Mouse (Mus musculus) megakaryocyte, embryonic 14.5 days (primary cell): ENCODE data around the gene Arpc3. TPM values are rescaled to one million over a fixed set of nuclear protein-coding genes. Genes with fewer than 3 reads are reported as not detected.

Experiments
- H3K27me3 ChIP-seq: replicated peaks from 2 replicates; pipeline ENCODE3; 2012; ENCODE audit warnings: inconsistent platforms
- H3K36me3 ChIP-seq: replicated peaks from 2 replicates; pipeline ENCODE3; 2012; ENCODE audit warnings: low read length, inconsistent platforms, mixed read lengths
- H3K4me1 ChIP-seq: 2 replicates; pipeline ENCODE4 v1.6.1; 2012; ENCODE audit warnings: inconsistent platforms
- H3K4me3 ChIP-seq: replicated peaks from 2 replicates; pipeline ENCODE3; 2012; ENCODE audit warnings: moderate library complexity, mild to moderate bottlenecking, inconsistent platforms
- H3K9me3 ChIP-seq: 2 replicates; pipeline ENCODE4 v1.6.1; 2012; ENCODE audit warnings: inconsistent platforms
- FLI1 ChIP-seq: IDR thresholded peaks from 2 replicates; pipeline ENCODE4 v1.6.1; 2012; ENCODE audit warnings: low read length, inconsistent platforms, mixed read lengths
- GATA1 ChIP-seq: IDR thresholded peaks from 3 replicates; pipeline ENCODE4 v1.6.1; 2012; ENCODE audit warnings: mixed read lengths, low read length, inconsistent platforms, borderline replicate concordance
- polyA plus RNA-seq: library from polyadenylated mRNA; stranded (reverse); fragments of >175 nt; gene quantifications from 2 replicates; pipeline ENCODE4 v1.2.3, GENCODE M21; 2012; ENCODE audit warnings: low replicate concordance; ENCODE audit not compliant: insufficient read depth

The Arpc3 gene
- polyA plus RNA-seq, 1 experiment, result 49.2 TPM

GRCm38 (mm10) chr5:122372878-122373277 lies 18.8 kb upstream of the Arpc3 start:
- Histone ChIP-seq H3K9me3 (no peaks in the 10 kb centered on the region), H3K36me3 (peaks cover 52% of the 10 kb centered on the region), H3K4me1 (peaks cover 36% of the 10 kb centered on the region), H3K27me3 (no peaks in the 10 kb centered on the region), H3K4me3 (peak overlapping the region; percentile 100)
- TF ChIP-seq FLI1 (no peak), GATA1 (no peak)

GRCm38 (mm10) chr5:122377101-122377833 lies 14.4 kb upstream of the Arpc3 start:
- TF ChIP-seq FLI1, result no peak
- TF ChIP-seq GATA1, result no peak
- H3K4me1 ChIP-seq, result peaks cover 35% of the 10 kb centered on the region
- H3K9me3 ChIP-seq, result no peaks in the 10 kb centered on the region
- H3K36me3 ChIP-seq, result peaks cover 69% of the 10 kb centered on the region
- H3K4me3 ChIP-seq, result no peak overlapping the region
- no peaks in the 10 kb centered on the region for H3K27me3 ChIP-seq

- peaks cover 77% of the 10 kb centered on the region for H3K36me3 ChIP-seq
- no peak for TF ChIP-seq GATA1
- no peak for TF ChIP-seq FLI1
Measured at GRCm38 (mm10) chr5:122378171-122378570, 13.5 kb upstream of the Arpc3 start.

GRCm38 (mm10) chr5:122379374-122380155 lies 12.1 kb upstream of the Arpc3 start:
- Histone ChIP-seq H3K27me3 (no peaks in the 10 kb centered on the region), H3K9me3 (no peaks in the 10 kb centered on the region), H3K4me3 (peak overlapping the region; percentile 62), H3K4me1 (peaks cover 24% of the 10 kb centered on the region), H3K36me3 (peaks cover 66% of the 10 kb centered on the region)
- no peak for TF ChIP-seq FLI1
- TF ChIP-seq GATA1, result no peak

More at GRCm38 (mm10) chr5:122378171-122378570, 13.5 kb upstream of the Arpc3 start:
- Histone ChIP-seq H3K9me3 (no peaks in the 10 kb centered on the region), H3K4me3 (no peak overlapping the region), H3K27me3 (no peaks in the 10 kb centered on the region), H3K4me1 (peaks cover 34% of the 10 kb centered on the region)

GRCm38 (mm10) chr5:122390006-122390405 lies 1.7 kb upstream of the Arpc3 start:
- H3K9me3 ChIP-seq, result no peaks in the 10 kb centered on the region
- TF ChIP-seq GATA1 (no peak), FLI1 (no peak)
- peaks cover 29% of the 10 kb centered on the region for H3K4me1 ChIP-seq
- peaks cover 25% of the 10 kb centered on the region for H3K36me3 ChIP-seq
- no peak overlapping the region for H3K4me3 ChIP-seq
- no peaks in the 10 kb centered on the region for H3K27me3 ChIP-seq

- Histone ChIP-seq H3K9me3 (no peaks in the 10 kb centered on the region), H3K4me3 (no peak overlapping the region), H3K27me3 (no peaks in the 10 kb centered on the region), H3K4me1 (peaks cover 35% of the 10 kb centered on the region), H3K36me3 (peaks cover 28% of the 10 kb centered on the region)
- no peak for TF ChIP-seq GATA1
- no peak for TF ChIP-seq FLI1
Measured at GRCm38 (mm10) chr5:122390671-122391070, 1.0 kb upstream of the Arpc3 start.

- Histone ChIP-seq H3K27me3 (no peaks in the 10 kb centered on the region), H3K4me1 (peaks cover 41% of the 10 kb centered on the region), H3K9me3 (no peaks in the 10 kb centered on the region), H3K36me3 (peaks cover 28% of the 10 kb centered on the region), H3K4me3 (peak overlapping the region; percentile 95)
- TF ChIP-seq FLI1 (no peak), GATA1 (no peak)
Measured at GRCm38 (mm10) chr5:122391178-122391785, 396 bp upstream of the Arpc3 start.

GRCm38 (mm10) chr5:122392227-122393004 lies 738 bp downstream of the Arpc3 start:
- no peak for TF ChIP-seq GATA1
- no peak for TF ChIP-seq FLI1
- H3K27me3 ChIP-seq, result no peaks in the 10 kb centered on the region
- H3K9me3 ChIP-seq, result no peaks in the 10 kb centered on the region
- peak overlapping the region; percentile 95 for H3K4me3 ChIP-seq
- peaks cover 52% of the 10 kb centered on the region for H3K4me1 ChIP-seq
- H3K36me3 ChIP-seq, result peaks cover 38% of the 10 kb centered on the region

GRCm38 (mm10) chr5:122393887-122394286 lies 2.2 kb downstream of the Arpc3 start:
- Histone ChIP-seq H3K9me3 (no peaks in the 10 kb centered on the region), H3K27me3 (no peaks in the 10 kb centered on the region), H3K36me3 (peaks cover 52% of the 10 kb centered on the region), H3K4me1 (peaks cover 67% of the 10 kb centered on the region), H3K4me3 (no peak overlapping the region)
- TF ChIP-seq GATA1 (no peak), FLI1 (no peak)
